Mouse (Mus musculus): Measurements from ENCODE around the gene Slc41a3.
"Not testable (repeated sequence)": the region's sequence is repeated elsewhere in the genome, so short reads cannot be mapped to it uniquely, and the experiment has no call there.

Gene Slc41a3

GRCm38 (mm10) chr6:90625207-90625994, 20.9 kb downstream of the Slc41a3 start:
- DNase-seq: no peak

GRCm38 (mm10) chr6:90627556-90627955, 23.0 kb downstream of the Slc41a3 start:
- DNase-seq: no peak

GRCm38 (mm10) chr6:90629506-90629905, 25.0 kb downstream of the Slc41a3 start:
- no peak for DNase-seq

GRCm38 (mm10) chr6:90630427-90630826, 25.9 kb downstream of the Slc41a3 start:
- no peak for DNase-seq

GRCm38 (mm10) chr6:90632526-90632925, 28.0 kb downstream of the Slc41a3 start:
- not testable (repeated sequence) for DNase-seq

GRCm38 (mm10) chr6:90635081-90635480, 30.6 kb downstream of the Slc41a3 start:
- no peak for DNase-seq

- DNase-seq: no peak
Observed at GRCm38 (mm10) chr6:90635611-90636010, 31.1 kb downstream of the Slc41a3 start.

GRCm38 (mm10) chr6:90643057-90643456, 38.5 kb downstream of the Slc41a3 start:
- no peak for DNase-seq

GRCm38 (mm10) chr6:90644965-90645364, 40.4 kb downstream of the Slc41a3 start:
- no peak for DNase-seq

- DNase-seq: no peak
Observed at GRCm38 (mm10) chr6:90648391-90648790, 43.9 kb downstream of the Slc41a3 start.

GRCm38 (mm10) chr6:90649279-90649678, 44.8 kb downstream of the Slc41a3 start:
- DNase-seq: no peak

- no peak for DNase-seq
Observed at GRCm38 (mm10) chr6:90650634-90651033, 46.1 kb downstream of the Slc41a3 start.

- peak; percentile 58 for DNase-seq
Observed at GRCm38 (mm10) chr6:90653736-90654135, 49.2 kb downstream of the Slc41a3 start.

- not testable (repeated sequence) for DNase-seq
Observed at GRCm38 (mm10) chr6:90656344-90656850, 51.9 kb downstream of the Slc41a3 start.

GRCm38 (mm10) chr6:90659913-90660312, 55.4 kb downstream of the Slc41a3 start:
- DNase-seq: no peak

- no peak for DNase-seq
Observed at GRCm38 (mm10) chr6:90660398-90661028, 56.0 kb downstream of the Slc41a3 start.

- DNase-seq: no peak
Observed at GRCm38 (mm10) chr6:90661029-90661399, 56.5 kb downstream of the Slc41a3 start.

- DNase-seq: no peak
Observed at GRCm38 (mm10) chr6:90662148-90662547, 57.6 kb downstream of the Slc41a3 start.

- no peak for DNase-seq
Observed at GRCm38 (mm10) chr6:90663736-90664135, 59.2 kb downstream of the Slc41a3 start.

- DNase-seq: no peak
Observed at GRCm38 (mm10) chr6:90668693-90669092, 64.2 kb downstream of the Slc41a3 start.

- DNase-seq: no peak
Observed at GRCm38 (mm10) chr6:90678759-90679158, 74.2 kb downstream of the Slc41a3 start.

- no peak for DNase-seq
Observed at GRCm38 (mm10) chr6:90680401-90680800, 75.9 kb downstream of the Slc41a3 start.

- no peak for DNase-seq
Observed at GRCm38 (mm10) chr6:90683831-90684532, 79.5 kb downstream of the Slc41a3 start.

- no peak for DNase-seq
Observed at GRCm38 (mm10) chr6:90686812-90687211, 82.3 kb downstream of the Slc41a3 start.

All from cerebellum, adult 9-11 months (tissue).